Mouse (Mus musculus) liver, embryonic 13.5 days (tissue): ENCODE data around the gene Gm10803. TPM values are rescaled to one million over a fixed set of nuclear protein-coding genes. Genes with fewer than 3 reads are reported as not detected.

Experiments
- ATAC-seq: fragments of 200-750 bp; cut with Nextera tagmentation; 2 replicates; pipeline ENCODE4 v1.8.0; 2017; ENCODE audit warnings: low read depth, mild to moderate bottlenecking, moderate number of reproducible peaks, moderate library complexity
- DNase-seq: peaks from one replicate; pipeline ENCODE4 v3.0.0; 2022
- H3K27ac ChIP-seq: fragments of 300-500 bp; sonication (generic); 2 replicates; pipeline ENCODE4 v1.5.1; 2015; ENCODE audit warnings: moderate library complexity, mild to moderate bottlenecking, inconsistent platforms
- H3K27me3 ChIP-seq: fragments of 300-500 bp; sonication (generic); 2 replicates; pipeline ENCODE4 v1.6.1; 2015; ENCODE audit warnings: mild to moderate bottlenecking, inconsistent platforms
- H3K36me3 ChIP-seq: fragments of 300-500 bp; sonication (generic); 2 replicates; pipeline ENCODE4 v1.6.1; 2015; ENCODE audit warnings: mild to moderate bottlenecking, inconsistent platforms
- H3K4me1 ChIP-seq: fragments of 300-500 bp; sonication (generic); replicated peaks from 2 replicates; pipeline ENCODE4 v1.6.1; 2015; ENCODE audit warnings: inconsistent platforms
- H3K4me2 ChIP-seq: fragments of 300-500 bp; sonication (generic); 2 replicates; pipeline ENCODE4 v1.6.1; 2015; ENCODE audit warnings: inconsistent platforms, mild to moderate bottlenecking, moderate library complexity
- H3K4me3 ChIP-seq: fragments of 300-500 bp; sonication (generic); replicated peaks from 2 replicates; pipeline ENCODE4 v1.5.1; 2015; ENCODE audit warnings: mild to moderate bottlenecking, inconsistent platforms
- H3K9ac ChIP-seq: fragments of 300-500 bp; sonication (generic); 2 replicates; pipeline ENCODE4 v1.6.1; 2015; ENCODE audit warnings: mild to moderate bottlenecking, inconsistent platforms
- H3K9me3 ChIP-seq: fragments of 300-500 bp; sonication (generic); replicated peaks from 2 replicates; pipeline ENCODE4 v1.6.1; 2016; ENCODE audit warnings: inconsistent platforms
- whole genome bisulfite sequencing: fragments of 180-500 bp; shearing (Covaris S2); methylation state at CpG from one replicate; pipeline ENCODE4 v1.1.7; 2015; ENCODE audit not compliant: insufficient replicate concordance; 5-methylcytosine and 5-hydroxymethylcytosine counted together
- polyA plus RNA-seq: library from polyadenylated mRNA; unstranded; fragments of >200 nt; fragmentation: Nextera tagmentation; extraction: Ambion mirVana; gene quantifications from 2 replicates; pipeline ENCODE4 v1.2.1, GENCODE M21; 2015

Gm10803 gene
- polyA plus RNA-seq, 1 experiment from 2014 or later = not detected

GRCm38 (mm10) chr2:93593121-93593520 is 32.8 kb downstream of the Gm10803 start:
- Histone ChIP-seq H3K27me3 (no peaks in the 10 kb centered on the region), H3K36me3 (no peaks in the 10 kb centered on the region), H3K4me1 (no peaks in the 10 kb centered on the region), H3K4me2 (no peak overlapping the region), H3K9ac (no peak overlapping the region), H3K4me3 (no peak overlapping the region), H3K9me3 (no peaks in the 10 kb centered on the region), H3K27ac (no peak overlapping the region)
- WGBS = 69% methylated on average over 10 of the region's 10 CpGs
- ATAC-seq (no peak), DNase-seq (no peak)

GRCm38 (mm10) chr2:93597145-93597544 is 36.8 kb downstream of the Gm10803 start:
- DNase-seq = no peak
- H3K27me3 ChIP-seq = 0 out of 2 replicates have a peak, but pooled peaks cover 3% of the 10 kb centered on the region
- H3K4me1 ChIP-seq = no peaks in the 10 kb centered on the region
- H3K9ac ChIP-seq = no peak overlapping the region
- H3K4me2 ChIP-seq = no peak overlapping the region
- no peaks in the 10 kb centered on the region for H3K9me3 ChIP-seq
- H3K27ac ChIP-seq = no peak overlapping the region
- no peaks in the 10 kb centered on the region for H3K36me3 ChIP-seq
- no peak for ATAC-seq
- WGBS = 74% methylated on average over 10 of the region's 11 CpGs
- no peak overlapping the region for H3K4me3 ChIP-seq

DNA sequence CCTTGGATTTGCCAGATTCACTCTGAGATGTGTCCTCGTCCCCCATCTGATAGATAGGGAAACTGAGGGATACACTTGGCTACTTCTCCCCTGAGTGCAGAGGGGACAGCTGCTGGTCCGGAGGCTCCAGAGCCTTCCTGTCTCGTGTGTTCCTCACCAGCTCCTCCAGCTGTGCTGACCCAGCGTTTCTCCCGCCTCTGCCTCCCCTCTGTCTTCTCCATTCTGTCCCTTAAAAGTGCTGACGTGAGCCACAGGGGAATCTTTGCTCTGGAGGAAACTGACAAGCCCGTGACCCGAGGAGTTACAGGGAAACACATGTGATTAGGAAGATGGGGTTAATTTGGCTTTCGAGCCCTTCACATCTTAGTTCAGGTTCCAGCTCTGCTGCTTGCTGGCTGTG is 39.4 kb downstream of the Gm10803 start:
- ATAC-seq (no peak), DNase-seq (no peak)
- Histone ChIP-seq H3K4me2 (no peak overlapping the region), H3K27ac (no peak overlapping the region), H3K9ac (no peak overlapping the region), H3K36me3 (no peaks in the 10 kb centered on the region), H3K4me3 (no peak overlapping the region), H3K9me3 (no peaks in the 10 kb centered on the region), H3K4me1 (no peaks in the 10 kb centered on the region), H3K27me3 (0 out of 2 replicates have a peak, but pooled peaks cover 3% of the 10 kb centered on the region)
- 27% methylated on average over 9 of the region's 9 CpGs for WGBS

DNA sequence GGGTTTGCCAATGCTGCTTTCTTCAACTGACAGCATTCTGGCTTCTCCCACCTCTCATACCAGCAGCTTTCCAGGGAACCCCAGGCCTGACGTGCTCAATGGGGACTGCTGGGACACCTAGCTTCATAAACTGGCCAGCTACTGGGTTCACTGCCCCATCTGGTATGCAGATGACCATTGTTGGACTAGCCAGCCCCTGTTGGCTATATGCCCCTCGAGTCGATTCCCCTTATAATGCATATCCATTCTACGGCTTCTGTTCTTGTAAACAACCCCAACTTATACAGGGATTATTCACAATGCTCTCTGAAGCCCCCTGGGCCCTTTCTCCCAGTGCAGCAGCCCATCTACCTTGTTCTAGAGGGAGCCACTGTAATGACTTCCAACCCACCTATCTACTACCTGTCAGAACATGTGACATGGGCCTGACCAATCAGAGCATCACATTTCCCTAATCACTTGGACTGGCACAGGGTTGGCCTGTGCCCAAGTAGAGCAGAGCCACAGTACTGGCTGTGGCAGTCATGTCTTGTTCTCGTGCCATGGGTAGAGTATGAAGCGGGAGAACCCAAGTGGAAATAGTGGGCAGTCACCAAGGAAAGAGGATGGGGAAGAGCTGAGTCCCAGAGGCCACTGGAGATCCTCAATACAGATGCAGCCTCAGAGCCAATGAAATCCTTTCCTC is 44.4 kb downstream of the Gm10803 start:
- H3K27me3 ChIP-seq = no peaks in the 10 kb centered on the region
- DNase-seq = no peak
- 64% methylated on average over 6 of the region's 6 CpGs for WGBS
- H3K4me3 ChIP-seq = no peak overlapping the region
- H3K4me2 ChIP-seq = no peak overlapping the region
- no peak for ATAC-seq
- no peak overlapping the region for H3K27ac ChIP-seq
- H3K9ac ChIP-seq = no peak overlapping the region
- H3K4me1 ChIP-seq = no peaks in the 10 kb centered on the region
- H3K9me3 ChIP-seq = no peaks in the 10 kb centered on the region
- H3K36me3 ChIP-seq = no peaks in the 10 kb centered on the region

DNA sequence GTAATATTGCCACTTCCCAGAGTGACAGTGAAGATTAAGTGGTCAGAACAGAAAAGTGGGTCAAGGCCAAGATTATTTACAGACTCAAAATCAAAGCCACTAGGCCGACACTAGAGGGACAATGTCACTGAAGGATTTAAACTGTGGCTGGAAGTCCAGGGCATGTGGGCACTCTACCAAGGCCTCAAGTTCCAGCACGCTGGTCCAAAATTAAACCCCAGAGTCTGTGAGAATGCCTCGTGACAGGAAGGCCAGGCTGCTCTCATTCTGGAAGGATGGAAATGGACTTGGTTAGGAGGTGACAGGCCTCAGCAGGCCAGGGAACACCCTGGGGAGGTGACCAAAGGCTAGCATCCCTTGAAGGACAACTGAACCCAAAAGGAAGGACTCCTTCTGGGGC is 48.4 kb downstream of the Gm10803 start:
- Histone ChIP-seq H3K4me2 (no peak overlapping the region), H3K4me3 (no peak overlapping the region), H3K27me3 (no peaks in the 10 kb centered on the region), H3K4me1 (no peaks in the 10 kb centered on the region), H3K36me3 (no peaks in the 10 kb centered on the region), H3K9me3 (no peaks in the 10 kb centered on the region), H3K27ac (no peak overlapping the region), H3K9ac (no peak overlapping the region)
- 54% methylated on average over 3 of the region's 3 CpGs for WGBS
- ATAC-seq (no peak), DNase-seq (no peak)

- Histone ChIP-seq H3K4me1 (no peaks in the 10 kb centered on the region), H3K36me3 (no peaks in the 10 kb centered on the region), H3K27ac (no peak overlapping the region), H3K4me3 (no peak overlapping the region), H3K4me2 (no peak overlapping the region), H3K9me3 (no peaks in the 10 kb centered on the region), H3K27me3 (no peaks in the 10 kb centered on the region), H3K9ac (no peak overlapping the region)
- WGBS = 46% methylated on average over 7 of the region's 7 CpGs
- DNase-seq = no peak
- ATAC-seq = no peak
These were observed 52.7 kb downstream of the Gm10803 start for GRCm38 (mm10) chr2:93613020-93613419.

Other genes with a start within 250 kb of the Gm10803 start
- gene Tspan18, start 226.1 kb upstream of the Gm10803 start, polyA plus RNA-seq = 3.7 and 3.9 TPM in 2 replicates
- gene Cd82, start 97.4 kb upstream of the Gm10803 start, polyA plus RNA-seq = 88.5 and 90.1 TPM in 2 replicates
- gene Alx4, start 81.8 kb downstream of the Gm10803 start, polyA plus RNA-seq = 0.05 and 0.06 TPM in 2 replicates